ENCODE assay signal across 8 mouse cellular contexts in the genomic region with DNA sequence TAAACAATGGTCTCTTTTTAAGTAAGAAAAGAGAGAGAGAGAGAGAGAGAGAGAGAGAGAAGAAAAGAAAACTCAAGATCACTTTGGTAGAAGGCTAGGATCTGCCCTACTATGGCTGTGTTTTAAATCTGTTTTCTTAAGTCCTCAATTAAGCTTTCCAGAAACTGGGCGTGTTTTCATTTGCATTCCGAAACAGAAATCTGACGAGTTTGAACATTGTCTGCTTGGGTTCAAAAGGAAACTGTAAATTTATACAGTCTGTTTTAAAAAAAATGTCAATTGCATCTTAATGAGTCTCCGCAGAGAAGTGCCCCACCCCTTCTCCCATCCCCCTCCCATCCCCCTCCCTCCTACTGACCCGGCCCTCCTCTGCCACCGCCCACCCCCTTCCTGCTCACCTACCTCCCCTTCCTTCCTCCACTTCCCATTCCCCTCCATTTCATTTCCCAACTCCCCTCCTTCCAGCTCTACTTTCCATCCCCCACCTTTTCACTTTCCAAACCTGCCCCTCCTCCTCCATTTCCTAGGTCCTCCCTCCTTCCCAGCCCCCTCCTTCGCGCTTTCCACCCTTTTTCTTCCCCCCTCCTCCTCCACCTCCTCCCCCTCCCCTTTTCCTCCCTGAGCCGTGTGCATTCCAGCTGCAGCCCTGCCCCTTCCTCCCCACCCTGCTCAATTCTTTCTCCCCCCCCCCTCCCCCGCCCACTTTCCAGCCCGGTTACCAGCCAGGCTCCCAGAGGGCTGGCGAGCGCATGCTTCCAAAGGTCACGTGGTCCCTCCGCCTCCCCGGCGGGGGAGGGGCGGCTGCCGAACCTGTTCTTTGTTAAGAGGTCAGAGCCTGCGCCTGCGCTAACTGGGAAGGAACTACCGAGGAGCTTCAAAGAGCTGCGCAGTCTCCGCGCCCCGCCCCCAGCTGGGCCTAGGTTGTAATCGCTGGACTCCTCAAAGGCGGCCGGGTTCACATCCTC.
DNase-seq lines count a peak whose midpoint lies in the region; ATAC-seq and TF ChIP-seq lines count a peak whose summit lies in the region.

No protein-coding gene starts in this region.

- peak overlapping the region; percentile 64 for H3K4me3 ChIP-seq in bone marrow, adult 2 months (replicated peaks; ENCODE audit: control insufficient read depth, low read depth, low read length)
- peak overlapping the region; percentile 23 for H3K4me3 ChIP-seq in embryonic facial prominence, embryonic 15.5 days (replicated peaks)
- H3K4me3 ChIP-seq in heart, embryonic 10.5 days: peak overlapping the region; percentile 39
- H3K4me3 ChIP-seq in kidney, embryonic 15.5 days (replicated peaks): peak overlapping the region; percentile 23

- H3K9ac ChIP-seq in embryonic facial prominence, embryonic 15.5 days: no peak overlapping the region
- no peak overlapping the region for H3K9ac ChIP-seq in kidney, embryonic 15.5 days

- 11% methylated on average over 28 of the region's 29 CpGs for WGBS in bone marrow, adult 2 months
- 19% methylated on average over 28 of the region's 29 CpGs for WGBS in embryonic facial prominence, embryonic 15.5 days
- WGBS in heart, embryonic 10.5 days: 10% methylated on average over 26 of the region's 29 CpGs
- WGBS in kidney, embryonic 15.5 days: 17% methylated on average over 25 of the region's 29 CpGs

- ATAC-seq in embryonic facial prominence, embryonic 15.5 days (ENCODE audit: insufficient number of reproducible peaks, low FRiP score, low TSS enrichment, low read depth): peak; percentile 97
- ATAC-seq in kidney, embryonic 15.5 days (replicated peaks; ENCODE audit: low FRiP score): peak; percentile 97
- ATAC-seq in monocyte, adult 5-6 weeks (replicated peaks; ENCODE audit: insufficient number of reproducible peaks, low FRiP score, low TSS enrichment, poor library complexity, severe bottlenecking): peak; percentile 93

- no peak for TF ChIP-seq CTCF in bone marrow, adult 2 months (IDR thresholded peaks at IDR 0.05; ENCODE audit: control insufficient read depth, insufficient read depth, low read length)

- TF ChIP-seq POLR2A in bone marrow, adult 2 months (IDR thresholded peaks at IDR 0.05; ENCODE audit: borderline replicate concordance, control insufficient read depth, low read depth, low read length): no peak

- H3K27ac ChIP-seq in bone marrow, adult 2 months (ENCODE audit: control insufficient read depth, insufficient read depth, low read depth, low read length, poor library complexity): no peak overlapping the region
- peak overlapping the region; percentile 63 for H3K27ac ChIP-seq in embryonic facial prominence, embryonic 15.5 days (replicated peaks)
- peak overlapping the region; percentile 64 for H3K27ac ChIP-seq in heart, embryonic 10.5 days
- H3K27ac ChIP-seq in kidney, embryonic 15.5 days: peak overlapping the region; percentile 83

- H3K27me3 ChIP-seq in embryonic facial prominence, embryonic 15.5 days: no peaks in the 10 kb centered on the region
- no peaks in the 10 kb centered on the region for H3K27me3 ChIP-seq in heart, embryonic 10.5 days (ENCODE audit: insufficient read depth, poor library complexity, severe bottlenecking)
- no peaks in the 10 kb centered on the region for H3K27me3 ChIP-seq in kidney, embryonic 15.5 days

- H3K4me2 ChIP-seq in embryonic facial prominence, embryonic 15.5 days (replicated peaks): peak overlapping the region; percentile 39
- H3K4me2 ChIP-seq in kidney, embryonic 15.5 days: peak overlapping the region; percentile 48

- H3K36me3 ChIP-seq in embryonic facial prominence, embryonic 15.5 days: no peaks in the 10 kb centered on the region
- H3K36me3 ChIP-seq in heart, embryonic 10.5 days: no peaks in the 10 kb centered on the region
- H3K36me3 ChIP-seq in kidney, embryonic 15.5 days: no peaks in the 10 kb centered on the region

- no peaks in the 10 kb centered on the region for H3K9me3 ChIP-seq in embryonic facial prominence, embryonic 15.5 days (replicated peaks)
- H3K9me3 ChIP-seq in heart, embryonic 10.5 days: no peaks in the 10 kb centered on the region
- no peaks in the 10 kb centered on the region for H3K9me3 ChIP-seq in kidney, embryonic 15.5 days (replicated peaks)

- H3K4me1 ChIP-seq in bone marrow, adult 2 months (ENCODE audit: control insufficient read depth, insufficient read depth, low read length): no peaks in the 10 kb centered on the region; the same call in 1 of the 2 replicates
- no peaks in the 10 kb centered on the region for H3K4me1 ChIP-seq in embryonic facial prominence, embryonic 15.5 days
- no peaks in the 10 kb centered on the region for H3K4me1 ChIP-seq in heart, embryonic 10.5 days
- H3K4me1 ChIP-seq in kidney, embryonic 15.5 days: peaks cover 6% of the 10 kb centered on the region; the same call in 1 of the 2 replicates

- DNase-seq in 416B (ENCODE audit: low read depth): peak; percentile 97
- peak; percentile 97 for DNase-seq in heart, embryonic 10.5 days (ENCODE audit: low spot score)
- DNase-seq in liver: peak; percentile 92
- peak; percentile 83 to 88 for DNase-seq in spleen, postnatal 4 days (ENCODE audit: low spot score in 2 of 2)
